Mouse (Mus musculus): ENCODE data around the gene Doc2a. TPM values are rescaled to one million over a fixed set of nuclear protein-coding genes. Genes with fewer than 3 reads are reported as not detected.

Doc2a gene
- polyA plus RNA-seq, 1 experiment, result not detected

GRCm38 (mm10) chr7:126823202-126823711 is 24.0 kb upstream of the Doc2a start:
- no peak for DNase-seq (ENCODE audit: low spot score)

DNA sequence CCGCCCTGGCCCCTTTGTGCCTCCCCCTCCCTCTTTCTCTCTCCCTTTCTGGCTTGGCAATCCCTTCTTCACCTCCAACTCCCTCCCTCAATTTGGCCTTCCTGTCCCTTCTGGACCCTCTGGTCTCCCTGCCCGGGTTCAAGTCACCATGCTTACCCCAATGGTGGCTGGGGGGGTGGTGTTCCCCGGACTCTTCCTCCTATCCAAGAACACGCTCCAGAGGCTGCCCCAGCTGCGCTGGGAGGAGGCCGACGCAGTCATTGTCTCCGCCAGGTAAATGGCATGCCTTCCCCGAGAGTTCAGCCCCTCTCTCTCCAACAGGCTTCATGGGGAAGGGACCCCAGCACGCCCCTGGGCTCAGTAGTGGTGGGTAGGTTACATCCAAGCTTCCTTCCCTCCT is 23.3 kb upstream of the Doc2a start:
- no peak for DNase-seq (ENCODE audit: low spot score)

GRCm38 (mm10) chr7:126825403-126825802 is 21.8 kb upstream of the Doc2a start:
- DNase-seq (ENCODE audit: low spot score), result no peak

- DNase-seq (ENCODE audit: low spot score), result no peak
These were observed 21.3 kb upstream of the Doc2a start for GRCm38 (mm10) chr7:126825952-126826351.

- no peak for DNase-seq (ENCODE audit: low spot score)
These were observed 15.7 kb upstream of the Doc2a start, which contains the start of gene 4930451I11Rik for GRCm38 (mm10) chr7:126831539-126831938. Gene 4930451I11Rik (minus strand): TSS chr7:126831639.

DNA sequence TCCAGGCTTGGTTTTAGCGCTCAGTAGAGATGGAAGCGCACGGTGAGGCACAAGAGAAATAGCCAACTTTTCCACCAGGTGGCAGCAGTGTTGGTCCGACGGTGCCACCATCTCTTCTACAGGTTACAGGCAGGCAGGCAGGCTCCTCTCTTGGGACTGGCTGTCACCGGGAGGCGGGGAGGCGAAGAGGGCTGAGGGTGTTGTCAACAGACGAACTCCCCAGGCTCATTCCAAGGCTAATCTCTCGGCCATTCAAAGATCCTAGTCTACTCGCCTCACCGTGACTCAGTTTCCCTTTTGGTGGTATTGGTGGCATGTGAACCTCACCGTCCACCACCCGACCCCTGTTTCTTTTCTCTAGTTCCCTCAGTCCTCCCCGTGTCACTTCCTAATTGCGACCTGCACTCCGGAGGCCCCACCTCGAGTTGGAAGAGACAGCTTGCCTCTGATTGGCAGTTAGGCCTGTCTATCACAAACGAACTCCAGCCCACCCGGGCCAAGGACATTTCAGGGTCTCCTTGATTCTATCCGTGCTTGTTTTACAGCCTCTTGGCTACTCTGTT is 15.1 kb upstream of the Doc2a start:
- DNase-seq (ENCODE audit: low spot score), result no peak

GRCm38 (mm10) chr7:126833294-126833693 is 13.9 kb upstream of the Doc2a start:
- DNase-seq (ENCODE audit: low spot score), result no peak

GRCm38 (mm10) chr7:126843276-126843675 is 3.9 kb upstream of the Doc2a start:
- no peak for DNase-seq (ENCODE audit: low spot score)

DNA sequence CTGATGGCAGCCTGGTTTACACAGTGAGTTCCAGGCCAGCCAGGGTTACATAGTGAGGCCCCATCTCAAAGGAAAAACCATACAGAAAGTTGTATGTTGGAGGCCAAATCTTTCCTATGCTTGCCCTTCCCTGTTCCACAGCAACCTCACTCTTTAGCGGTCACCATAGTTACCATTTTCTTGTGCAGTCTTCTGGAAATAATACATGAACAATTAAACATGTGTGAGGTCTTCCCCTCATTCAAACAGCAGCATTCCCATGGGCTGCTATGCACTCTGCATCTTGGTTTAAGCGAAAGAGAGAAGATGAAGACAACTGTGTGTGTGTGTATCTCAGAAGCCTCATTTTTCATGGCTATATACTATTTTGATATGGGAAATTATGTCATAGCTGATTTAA is 1.7 kb upstream of the Doc2a start:
- no peak for DNase-seq (ENCODE audit: low spot score)

DNA sequence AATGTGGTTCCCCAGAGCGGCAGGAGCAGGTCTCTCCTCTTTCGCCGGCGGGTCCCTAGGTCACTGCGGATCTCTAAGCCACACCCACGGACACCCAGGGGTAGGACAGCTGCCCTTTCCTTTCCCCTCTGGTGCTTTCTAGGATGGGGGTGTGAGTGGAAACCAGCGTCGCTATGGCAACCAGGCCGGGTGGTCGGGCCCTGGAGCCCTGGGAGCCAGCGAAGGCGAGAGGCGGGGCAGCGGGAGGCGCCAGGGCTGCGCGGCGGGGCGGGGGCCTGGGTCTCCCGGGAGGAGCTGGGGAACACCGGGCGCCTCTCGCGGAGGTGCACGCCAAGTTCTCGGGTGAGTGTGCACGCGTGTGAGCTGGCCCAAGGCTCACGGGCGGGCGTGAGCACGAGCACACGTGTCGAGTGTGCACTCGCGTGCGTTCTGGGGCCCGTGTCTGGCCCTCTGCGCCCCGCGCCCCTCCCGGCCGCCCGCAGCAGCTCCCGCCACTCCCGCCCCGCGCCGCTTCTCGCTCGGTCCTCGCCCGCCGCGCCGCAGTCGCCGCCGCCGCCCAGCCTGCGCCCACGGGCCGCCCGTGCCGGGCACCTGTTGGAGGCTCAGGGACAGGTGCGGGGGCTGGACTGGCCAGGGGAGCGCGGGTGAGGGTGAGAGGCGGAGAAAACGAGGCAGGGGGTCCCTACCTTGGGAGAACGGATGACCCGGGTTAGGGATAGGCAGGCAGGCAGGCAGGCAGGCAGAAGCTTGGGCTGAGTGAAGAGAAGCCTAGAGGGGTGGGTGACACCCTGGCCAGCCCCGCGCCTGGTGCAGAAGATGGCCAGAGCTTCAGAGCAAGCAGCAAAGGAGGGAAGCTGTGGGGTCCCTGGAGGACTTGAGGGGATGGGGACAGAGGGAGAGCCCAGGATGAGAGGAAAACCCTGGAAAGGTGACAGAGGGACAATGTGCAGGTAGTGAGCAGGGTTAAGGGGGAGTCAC is 494 bp downstream of the Doc2a start:
- DNase-seq (ENCODE audit: low spot score), result no peak

- DNase-seq (ENCODE audit: low spot score), result no peak
These were observed 1.6 kb downstream of the Doc2a start for GRCm38 (mm10) chr7:126848794-126849193.

- no peak for DNase-seq (ENCODE audit: low spot score)
These were observed 2.9 kb downstream of the Doc2a start for GRCm38 (mm10) chr7:126850161-126850560.

- DNase-seq (ENCODE audit: low spot score), result no peak
These were observed 4.0 kb downstream of the Doc2a start for GRCm38 (mm10) chr7:126851192-126851591.

GRCm38 (mm10) chr7:126853454-126853853 is 6.2 kb downstream of the Doc2a start:
- DNase-seq (ENCODE audit: low spot score), result no peak

DNA sequence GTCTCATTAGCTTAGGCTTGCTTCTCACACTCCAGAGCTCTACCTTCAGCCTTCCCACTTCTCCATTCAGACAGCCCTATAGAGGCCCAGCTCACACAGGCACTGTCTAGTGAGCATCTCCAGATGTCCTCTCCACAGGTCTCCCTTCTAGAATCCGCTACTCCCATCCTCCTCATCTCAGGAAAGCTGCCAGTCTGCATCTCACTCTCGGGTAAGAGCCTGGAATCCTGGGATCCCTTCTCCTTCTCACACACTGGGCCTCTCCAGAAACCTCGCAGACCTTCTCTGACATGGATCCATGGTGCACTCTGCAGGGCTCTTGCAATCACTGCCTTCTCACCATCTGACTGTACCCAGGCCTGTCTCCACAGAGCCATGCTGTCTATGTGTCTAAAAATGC is 8.4 kb downstream of the Doc2a start:
- DNase-seq (ENCODE audit: low spot score), result no peak

GRCm38 (mm10) chr7:126856741-126857420 is 9.7 kb downstream of the Doc2a start:
- no peak for DNase-seq (ENCODE audit: low spot score)

- no peak for DNase-seq (ENCODE audit: low spot score)
These were observed 13.8 kb downstream of the Doc2a start for GRCm38 (mm10) chr7:126860987-126861386.

DNA sequence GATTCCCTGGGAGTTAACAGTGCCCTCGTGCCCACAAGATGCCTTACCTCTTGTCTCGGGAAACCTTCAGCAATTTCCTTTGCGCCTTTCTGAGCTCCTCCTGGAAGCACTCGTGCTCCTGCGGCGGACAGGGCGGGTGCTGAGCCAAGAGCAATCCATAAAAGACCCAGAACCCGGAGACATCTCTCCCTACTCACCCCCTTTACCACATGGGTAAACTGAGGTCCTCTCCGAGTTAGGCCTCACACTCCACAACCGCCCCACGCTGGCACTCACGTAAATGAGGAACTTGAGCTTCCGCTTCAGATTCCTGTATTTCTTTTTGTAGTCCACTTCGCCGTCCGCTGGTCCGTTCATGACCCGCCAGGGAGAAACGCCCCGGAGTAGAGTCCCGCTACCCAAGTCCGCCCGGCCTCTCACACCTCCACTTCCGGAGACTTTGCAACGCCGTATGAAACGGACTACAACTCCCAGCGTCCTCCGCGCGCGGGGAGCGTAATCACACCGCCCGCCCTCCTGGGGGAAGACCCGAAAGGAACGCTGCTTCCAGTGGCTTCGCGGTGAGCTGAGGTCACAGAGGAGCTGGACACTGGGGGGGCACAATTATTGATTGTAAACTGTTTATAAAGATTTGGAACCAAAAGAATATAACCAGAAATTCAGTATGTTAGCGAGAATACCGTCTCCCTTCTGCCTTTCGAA is 14.4 kb downstream of the Doc2a start, which contains the start of gene Hirip3:
TSS of gene Hirip3 (plus strand) at position 544 of the 702 bp plus-strand sequence.
- peak; percentile 86 for DNase-seq (ENCODE audit: low spot score)

GRCm38 (mm10) chr7:126862147-126862784 is 15.1 kb downstream of the Doc2a start, which contains the start of gene Ino80e:
Gene Ino80e (minus strand): TSS chr7:126862377.
- peak; percentile 80 for DNase-seq (ENCODE audit: low spot score)

DNA sequence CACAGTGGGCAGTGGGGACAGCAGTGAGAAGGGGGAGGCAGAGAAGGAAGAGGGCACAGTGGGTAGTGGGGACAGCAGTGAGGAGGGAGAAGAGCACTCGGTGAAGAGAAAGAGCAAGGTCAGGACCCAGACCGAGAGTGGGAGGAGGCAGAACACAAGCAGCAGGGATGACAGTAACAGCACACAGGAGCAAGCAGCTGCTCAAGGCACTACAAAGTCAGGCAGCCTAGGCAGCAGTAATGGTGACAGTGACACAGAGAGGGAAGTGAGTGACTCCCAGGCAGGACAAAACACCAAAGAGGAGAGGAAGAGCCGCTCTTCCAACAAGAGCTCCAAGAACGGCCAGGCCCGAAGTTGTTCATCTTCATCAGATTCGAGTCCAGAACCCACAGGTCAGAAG is 16.6 kb downstream of the Doc2a start:
- DNase-seq (ENCODE audit: low spot score), result no peak

DNA sequence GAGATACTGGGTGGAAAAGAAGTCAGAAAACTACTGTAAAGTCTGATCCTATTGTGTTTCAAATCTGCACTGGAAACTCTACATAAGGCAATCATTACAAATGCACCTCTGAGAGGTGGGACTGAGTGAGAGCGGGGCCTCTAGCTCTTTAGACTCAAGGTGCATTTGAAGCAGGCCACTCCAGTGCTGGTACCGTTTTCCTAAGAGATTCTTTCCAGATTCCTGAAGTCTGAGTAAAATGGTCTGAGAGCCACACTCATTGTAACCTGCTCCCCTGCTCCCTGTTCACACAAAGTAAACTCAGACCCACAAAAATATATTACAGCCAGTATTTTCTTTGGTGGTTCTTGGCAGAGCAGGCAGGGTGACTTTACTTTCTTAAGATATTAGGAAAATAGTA is 20.3 kb downstream of the Doc2a start:
- DNase-seq (ENCODE audit: low spot score), result no peak

Measured in urinary bladder, adult 2 months (tissue).